Mouse (Mus musculus): ENCODE results near the gene Gjd3. TPM values are rescaled to one million over a fixed set of nuclear protein-coding genes. Genes with fewer than 3 reads are reported as not detected.
A peak's percentile ranks its signal among the peaks of the same experiment; 100 is the strongest.

The Gjd3 gene
- polyA plus RNA-seq, 1 experiment from 2014 or later = 0.42 TPM

DNA sequence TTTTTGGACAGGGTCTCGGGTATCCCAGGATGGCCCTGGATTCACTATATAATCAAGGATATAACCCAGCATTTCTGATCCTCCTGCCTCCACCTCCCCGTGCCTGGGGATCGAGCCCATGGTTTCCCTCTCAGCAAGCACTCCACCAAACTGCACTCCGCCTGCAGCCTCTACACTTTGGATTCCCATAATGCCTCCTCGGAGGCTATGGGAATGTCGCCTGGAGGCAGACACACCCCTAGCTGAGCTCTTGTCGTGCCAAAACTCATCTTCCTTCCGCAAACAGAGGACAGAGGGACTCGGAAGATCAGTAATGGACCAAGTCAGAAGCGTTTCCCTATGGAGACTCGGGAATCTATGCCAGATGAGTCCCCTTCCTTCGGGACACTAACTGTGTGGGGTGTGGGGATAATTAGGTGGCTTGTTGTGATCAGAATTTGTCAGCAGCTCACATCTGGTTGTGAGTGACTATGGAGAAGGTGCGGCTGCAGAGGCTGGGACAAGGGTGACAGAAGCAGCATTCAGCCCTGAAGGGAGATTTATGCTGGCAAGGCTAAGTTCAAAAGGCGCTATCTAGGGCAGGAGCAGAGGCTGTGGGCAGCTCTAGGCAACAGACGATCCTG, 4.2 kb downstream of the Gjd3 start:
- Histone ChIP-seq H3K4me2 (no peak overlapping the region), H3K9me3 (no peaks in the 10 kb centered on the region), H3K27ac (no peak overlapping the region), H3K36me3 (peaks cover 7% of the 10 kb centered on the region), H3K4me3 (replicated peaks) (no peak overlapping the region), H3K9ac (no peak overlapping the region), H3K4me1 (peaks cover 12% of the 10 kb centered on the region), H3K27me3 (replicated peaks) (peaks cover 12% of the 10 kb centered on the region; the same call in 1 of the 2 replicates)
- no peak for ATAC-seq (ENCODE audit: insufficient read depth, low FRiP score, low read depth)
- 59% methylated on average over 15 of the region's 15 CpGs for WGBS

DNA sequence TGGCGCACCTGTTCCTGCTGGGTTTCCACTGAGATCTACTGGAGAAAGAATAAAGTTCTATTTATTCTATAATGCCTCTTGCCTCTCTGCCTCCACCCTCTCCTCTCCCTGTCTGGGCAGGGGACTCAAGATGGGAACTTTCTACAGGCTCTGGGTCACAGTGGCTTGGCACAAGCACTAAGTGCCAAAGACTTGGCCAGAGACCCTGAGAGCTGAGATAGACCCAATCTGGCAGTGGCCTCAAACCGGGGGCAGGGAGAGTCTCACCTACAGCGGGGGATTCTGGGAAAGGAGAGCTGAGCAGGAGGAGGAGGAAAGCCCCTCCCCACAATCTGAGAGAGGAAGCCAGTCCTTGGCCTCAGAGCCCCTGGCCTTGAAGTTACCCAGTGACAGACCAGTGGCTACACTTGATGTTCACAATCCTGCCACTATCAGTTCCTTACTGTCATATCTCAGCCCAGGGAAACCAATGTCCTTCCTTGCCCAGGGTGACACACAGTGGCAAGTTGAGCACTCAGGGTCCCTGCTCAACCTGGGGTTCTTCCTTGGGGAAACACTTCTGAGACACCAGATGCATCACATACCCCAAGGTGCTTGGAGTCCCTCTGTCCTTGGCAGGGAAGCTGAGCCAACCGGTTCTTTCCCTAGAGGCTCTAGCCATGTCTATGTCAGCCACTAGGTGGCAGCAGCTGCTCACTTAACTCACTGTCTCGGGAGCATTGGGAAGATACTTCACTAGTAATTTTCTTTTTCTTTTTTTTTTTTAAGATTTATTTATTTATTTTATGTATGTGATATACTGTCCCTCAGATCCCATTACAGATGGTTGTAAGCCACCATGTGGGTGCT, 7.7 kb downstream of the Gjd3 start:
- 53% methylated on average over 5 of the region's 5 CpGs for WGBS
- Histone ChIP-seq H3K36me3 (peaks cover 37% of the 10 kb centered on the region), H3K4me2 (no peak overlapping the region), H3K27ac (no peak overlapping the region; the same call in 1 of the 2 replicates), H3K9me3 (no peaks in the 10 kb centered on the region), H3K27me3 (replicated peaks) (0 out of 2 replicates have a peak, but pooled peaks cover under 1% of the 10 kb centered on the region), H3K9ac (no peak overlapping the region), H3K4me1 (peaks cover 16% of the 10 kb centered on the region), H3K4me3 (replicated peaks) (no peak overlapping the region)
- ATAC-seq (ENCODE audit: insufficient read depth, low FRiP score, low read depth) = no peak

DNA sequence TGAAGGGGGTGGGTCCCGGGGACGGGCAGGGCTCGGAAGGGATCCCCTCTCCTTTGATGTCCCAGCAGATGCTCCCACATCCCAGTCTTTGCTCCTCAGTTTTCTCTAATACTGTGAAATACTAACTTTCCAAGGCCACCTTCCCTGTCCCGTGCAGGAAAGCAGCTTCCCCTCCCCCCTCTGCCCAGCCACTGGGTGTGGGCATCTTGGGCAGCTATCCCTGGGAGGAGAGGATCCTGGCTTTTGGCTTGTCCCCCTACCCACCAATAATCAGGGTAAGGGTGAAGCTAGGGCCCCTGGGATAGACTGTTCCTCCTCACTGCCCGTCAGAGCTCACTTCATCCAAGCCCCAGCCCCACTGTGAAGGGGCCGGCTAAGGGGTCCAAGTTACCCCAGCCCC, 8.6 kb downstream of the Gjd3 start:
- Histone ChIP-seq H3K9ac (no peak overlapping the region), H3K4me3 (replicated peaks) (no peak overlapping the region), H3K4me2 (no peak overlapping the region), H3K36me3 (peaks cover 43% of the 10 kb centered on the region), H3K27ac (no peak overlapping the region), H3K4me1 (peaks cover 25% of the 10 kb centered on the region), H3K27me3 (replicated peaks) (no peaks in the 10 kb centered on the region), H3K9me3 (no peaks in the 10 kb centered on the region)
- WGBS = 84% methylated on average over 6 of the region's 6 CpGs
- no peak for ATAC-seq (ENCODE audit: insufficient read depth, low FRiP score, low read depth)

DNA sequence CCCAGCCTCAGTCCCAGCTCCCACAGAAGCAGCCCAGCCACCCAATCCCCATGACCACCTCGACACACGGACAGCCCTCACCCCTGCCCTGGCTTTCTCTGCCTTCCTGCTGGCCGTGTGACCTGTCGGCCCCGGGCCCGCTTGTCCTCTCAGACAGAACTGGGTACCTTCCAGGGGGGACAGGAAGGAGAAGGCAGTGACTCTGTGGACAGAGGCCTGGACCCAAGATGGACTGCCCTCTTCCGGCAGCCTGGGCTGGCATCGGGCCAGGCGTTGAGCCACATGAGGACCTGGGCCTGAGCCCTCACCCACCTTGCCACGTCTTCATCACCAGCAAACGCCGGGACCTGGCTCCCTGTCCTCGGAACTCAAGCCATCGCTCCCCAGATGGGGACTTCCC, 9.2 kb downstream of the Gjd3 start:
- no peaks in the 10 kb centered on the region for H3K27me3 ChIP-seq (replicated peaks)
- ATAC-seq (ENCODE audit: insufficient read depth, low FRiP score, low read depth) = no peak
- H3K4me2 ChIP-seq = no peak overlapping the region
- no peak overlapping the region for H3K4me3 ChIP-seq (replicated peaks)
- H3K9me3 ChIP-seq = no peaks in the 10 kb centered on the region
- H3K27ac ChIP-seq = no peak overlapping the region
- WGBS = 79% methylated on average over 14 of the region's 14 CpGs
- no peak overlapping the region for H3K9ac ChIP-seq
- peaks cover 43% of the 10 kb centered on the region for H3K36me3 ChIP-seq
- peaks cover 31% of the 10 kb centered on the region for H3K4me1 ChIP-seq

DNA sequence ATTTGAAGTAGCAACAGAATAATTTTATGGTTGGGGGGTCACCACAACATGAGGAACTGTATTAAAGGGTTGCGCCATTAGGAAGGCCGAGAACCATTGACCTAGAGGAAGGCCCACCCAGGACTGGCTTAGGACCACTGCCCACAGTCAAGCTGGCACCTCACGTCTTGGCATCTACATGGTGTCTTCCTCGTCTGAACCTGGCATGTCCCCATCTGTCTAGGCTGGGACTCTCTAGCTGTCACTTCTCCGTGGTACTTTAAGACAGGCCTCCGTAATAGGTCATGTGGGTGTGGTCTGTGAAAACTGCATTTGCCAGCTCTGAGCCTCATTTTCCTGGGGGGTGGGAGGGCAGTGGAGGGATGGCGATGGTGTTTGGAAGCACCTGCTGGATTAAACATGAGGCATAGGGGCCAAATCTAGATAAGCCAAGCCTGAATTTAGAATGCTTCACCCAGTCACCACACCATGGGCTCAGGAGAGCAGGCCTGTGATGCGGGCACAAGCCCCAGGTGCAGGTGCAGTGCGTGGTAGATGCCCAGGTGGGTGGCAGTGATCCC, 9.9 kb downstream of the Gjd3 start:
- Histone ChIP-seq H3K4me1 (peaks cover 38% of the 10 kb centered on the region), H3K9ac (no peak overlapping the region), H3K36me3 (peaks cover 44% of the 10 kb centered on the region), H3K4me3 (replicated peaks) (no peak overlapping the region), H3K9me3 (no peaks in the 10 kb centered on the region), H3K27me3 (replicated peaks) (no peaks in the 10 kb centered on the region), H3K4me2 (no peak overlapping the region), H3K27ac (no peak overlapping the region)
- 88% methylated on average over 9 of the region's 9 CpGs for WGBS
- ATAC-seq (ENCODE audit: insufficient read depth, low FRiP score, low read depth) = no peak

DNA sequence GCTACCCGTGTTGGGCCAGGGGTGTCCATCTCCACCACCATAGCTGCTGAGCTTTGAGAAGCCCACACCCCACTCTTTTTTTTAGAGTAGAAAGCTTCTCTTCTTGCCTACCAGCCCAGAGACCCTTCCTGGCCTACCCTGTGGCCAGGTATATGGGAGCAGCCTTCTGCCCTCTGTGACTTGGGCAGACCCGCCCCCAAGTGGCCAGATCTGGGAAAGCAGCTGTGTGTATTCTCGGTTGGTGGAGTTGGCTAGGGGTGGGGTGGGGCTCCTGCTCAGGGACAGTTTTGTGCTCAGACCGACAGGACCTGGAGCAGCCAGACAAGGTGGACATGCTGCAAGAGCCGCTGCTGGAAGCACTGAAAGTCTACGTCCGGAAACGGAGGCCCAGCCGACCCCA, 10.6 kb downstream of the Gjd3 start:
- Histone ChIP-seq H3K9me3 (no peaks in the 10 kb centered on the region), H3K9ac (no peak overlapping the region), H3K27ac (no peak overlapping the region), H3K4me2 (no peak overlapping the region), H3K36me3 (peaks cover 46% of the 10 kb centered on the region), H3K27me3 (replicated peaks) (no peaks in the 10 kb centered on the region), H3K4me1 (peaks cover 44% of the 10 kb centered on the region), H3K4me3 (replicated peaks) (no peak overlapping the region)
- 49% methylated on average over 9 of the region's 9 CpGs for WGBS
- ATAC-seq (ENCODE audit: insufficient read depth, low FRiP score, low read depth) = no peak

DNA sequence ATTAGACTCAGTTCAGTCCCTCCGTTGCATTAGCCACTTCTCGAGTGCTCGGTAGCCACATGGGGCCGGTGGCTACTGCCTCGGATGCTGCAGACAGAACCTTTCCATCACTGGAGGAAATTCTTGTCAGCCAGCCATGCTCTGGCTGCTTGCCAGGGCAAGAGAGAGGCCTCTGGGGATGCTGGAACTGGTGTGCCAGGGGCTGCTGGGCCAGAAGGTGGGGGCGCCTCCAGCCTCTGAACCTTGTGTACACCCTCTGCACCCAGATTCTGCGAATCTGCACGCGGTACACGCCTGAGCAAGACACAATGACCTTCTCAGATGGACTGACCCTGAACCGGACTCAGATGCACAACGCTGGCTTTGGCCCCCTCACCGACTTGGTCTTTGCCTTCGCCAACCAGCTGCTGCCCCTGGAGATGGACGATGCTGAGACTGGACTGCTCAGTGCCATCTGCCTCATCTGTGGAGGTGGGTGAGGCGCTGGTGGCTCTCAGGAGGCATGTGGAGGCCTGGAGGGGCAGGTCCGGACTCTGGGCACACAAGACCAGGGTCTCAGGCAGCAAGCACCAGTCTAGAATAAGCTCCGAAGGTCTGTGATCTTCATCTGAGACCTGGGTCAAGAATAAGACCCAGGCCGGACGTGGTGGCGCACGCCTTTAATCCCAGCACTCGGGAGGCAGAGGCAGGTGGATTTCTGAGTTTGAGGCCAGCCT, 11.3 kb downstream of the Gjd3 start:
- ATAC-seq (ENCODE audit: insufficient read depth, low FRiP score, low read depth) = no peak
- H3K27me3 ChIP-seq (replicated peaks) = no peaks in the 10 kb centered on the region
- no peak overlapping the region for H3K4me3 ChIP-seq (replicated peaks)
- H3K27ac ChIP-seq = peak overlapping the region; percentile 54
- H3K4me2 ChIP-seq = no peak overlapping the region
- H3K9ac ChIP-seq = no peak overlapping the region
- 68% methylated on average over 23 of the region's 23 CpGs for WGBS
- no peaks in the 10 kb centered on the region for H3K9me3 ChIP-seq
- H3K36me3 ChIP-seq = peaks cover 51% of the 10 kb centered on the region
- peaks cover 51% of the 10 kb centered on the region for H3K4me1 ChIP-seq

DNA sequence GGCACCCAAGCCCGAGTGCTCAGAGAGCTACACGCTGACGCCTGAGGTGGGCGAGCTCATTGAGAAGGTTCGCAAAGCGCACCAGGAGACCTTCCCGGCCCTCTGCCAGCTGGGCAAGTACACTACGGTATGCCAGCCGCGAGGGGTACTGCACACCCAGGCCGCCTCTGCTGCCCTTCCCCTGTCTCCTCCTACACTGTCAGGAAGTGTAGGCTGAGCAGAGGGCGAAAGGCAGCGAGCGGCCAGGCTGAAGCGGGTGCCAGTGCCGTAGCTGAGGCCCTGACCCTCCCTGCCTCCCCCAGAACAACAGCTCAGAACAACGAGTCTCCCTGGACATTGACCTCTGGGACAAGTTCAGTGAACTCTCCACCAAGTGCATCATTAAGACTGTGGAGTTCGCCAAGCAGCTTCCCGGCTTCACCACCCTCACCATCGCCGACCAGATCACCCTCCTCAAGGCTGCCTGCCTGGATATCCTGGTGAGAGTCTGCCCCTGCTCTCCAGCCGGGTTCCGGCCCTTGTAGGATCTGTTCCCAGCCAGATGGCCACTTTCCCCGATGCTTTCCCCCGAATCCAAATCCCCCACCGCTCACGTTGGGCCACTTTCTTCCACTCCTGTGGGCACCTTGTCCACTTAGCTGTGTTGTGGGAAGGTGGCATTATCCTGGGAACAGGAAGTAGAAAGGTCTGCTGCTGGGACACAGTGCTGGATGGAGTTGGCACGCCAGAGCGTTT, 12.5 kb downstream of the Gjd3 start:
- peaks cover 62% of the 10 kb centered on the region for H3K4me1 ChIP-seq

DNA sequence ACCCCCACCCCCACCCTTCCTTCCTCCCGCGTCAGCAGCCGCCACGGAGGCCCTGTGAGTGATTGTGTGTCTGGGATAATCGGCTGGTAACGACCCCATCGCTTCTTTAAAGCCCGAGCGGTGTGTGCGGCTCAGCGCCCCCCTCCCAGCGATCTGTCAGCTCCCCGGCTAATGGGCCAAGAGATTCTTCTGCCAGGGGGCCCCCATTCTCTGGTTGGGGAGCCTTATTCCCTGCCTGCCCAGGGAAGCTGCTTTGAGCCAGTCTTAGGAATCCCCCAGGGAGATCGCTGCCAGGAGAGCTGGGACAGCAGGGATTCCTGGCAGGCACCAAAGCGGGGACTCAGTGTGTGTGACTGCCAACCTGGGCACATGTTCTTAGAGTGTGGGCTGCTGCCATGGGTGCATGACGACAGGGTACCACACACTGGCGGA, 13.3 kb downstream of the Gjd3 start:
- WGBS = 34% methylated on average over 14 of the region's 17 CpGs
- H3K4me1 ChIP-seq = peaks cover 71% of the 10 kb centered on the region
- H3K9me3 ChIP-seq = no peaks in the 10 kb centered on the region
- H3K9ac ChIP-seq = no peak overlapping the region; the same call in 1 of the 2 replicates
- peaks cover 48% of the 10 kb centered on the region for H3K36me3 ChIP-seq
- ATAC-seq (ENCODE audit: insufficient read depth, low FRiP score, low read depth) = no peak
- peak overlapping the region; percentile 54 for H3K27ac ChIP-seq
- H3K27me3 ChIP-seq (replicated peaks) = no peaks in the 10 kb centered on the region
- no peak overlapping the region; the same call in 1 of the 2 replicates for H3K4me3 ChIP-seq (replicated peaks)
- no peak overlapping the region for H3K4me2 ChIP-seq

More for the DNA sequence above, 12.5 kb downstream of the Gjd3 start:
- no peak overlapping the region for H3K9ac ChIP-seq
- H3K4me2 ChIP-seq = no peak overlapping the region
- H3K9me3 ChIP-seq = no peaks in the 10 kb centered on the region
- peak overlapping the region; percentile 54 for H3K27ac ChIP-seq
- H3K36me3 ChIP-seq = peaks cover 52% of the 10 kb centered on the region
- H3K27me3 ChIP-seq (replicated peaks) = no peaks in the 10 kb centered on the region
- H3K4me3 ChIP-seq (replicated peaks) = no peak overlapping the region
- no peak for ATAC-seq (ENCODE audit: insufficient read depth, low FRiP score, low read depth)
- WGBS = 70% methylated on average over 29 of the region's 29 CpGs

DNA sequence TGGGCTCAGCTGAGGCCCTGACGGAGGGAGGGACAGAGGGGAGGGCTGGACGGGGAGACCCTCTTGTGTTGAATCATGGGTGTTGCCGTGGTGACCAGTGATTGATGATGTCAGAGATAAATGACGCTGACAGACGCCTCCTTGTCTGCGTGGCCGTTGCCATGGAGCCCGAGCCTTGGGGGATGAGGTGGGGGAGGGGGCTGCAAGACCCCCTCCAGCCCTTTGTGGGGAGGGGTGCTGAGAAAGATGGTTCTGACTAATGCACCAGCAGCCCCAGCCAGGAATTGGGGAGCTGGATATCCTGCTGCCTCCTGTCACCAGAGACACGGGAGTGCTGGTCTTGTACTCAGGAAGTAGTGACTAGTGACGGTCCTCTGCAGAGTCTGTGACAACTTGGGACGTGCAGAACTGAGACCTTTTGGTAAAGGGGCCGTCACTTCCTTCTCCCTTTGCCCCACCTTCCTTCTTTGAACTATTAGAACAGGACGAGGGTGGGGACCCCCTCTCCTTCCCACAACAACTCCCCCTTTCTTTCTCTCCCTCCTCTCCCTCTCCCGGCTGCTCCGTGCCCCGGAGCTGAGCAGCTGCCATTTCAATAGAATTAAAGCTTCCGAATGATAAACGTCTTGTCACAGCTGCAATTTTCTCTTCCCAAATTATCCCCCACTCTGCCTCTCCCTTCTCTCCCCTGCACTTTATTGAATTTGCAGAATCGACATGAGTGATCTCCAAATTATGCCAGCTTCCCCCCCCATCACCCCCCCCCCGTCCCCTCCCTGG, 13.9 kb downstream of the Gjd3 start:
- H3K9me3 ChIP-seq = no peaks in the 10 kb centered on the region
- peak overlapping the region; percentile 80 for H3K27ac ChIP-seq
- no peak overlapping the region for H3K4me3 ChIP-seq (replicated peaks)
- H3K4me1 ChIP-seq = peaks cover 77% of the 10 kb centered on the region
- H3K9ac ChIP-seq = no peak overlapping the region
- peaks cover 48% of the 10 kb centered on the region for H3K36me3 ChIP-seq
- WGBS = 9% methylated on average over 20 of the region's 20 CpGs
- no peaks in the 10 kb centered on the region for H3K27me3 ChIP-seq (replicated peaks)
- no peak for ATAC-seq (ENCODE audit: insufficient read depth, low FRiP score, low read depth)
- peak overlapping the region; percentile 32 for H3K4me2 ChIP-seq

Measured in stomach, embryonic 15.5 days (tissue).